Mouse (Mus musculus): ENCODE measurements around the gene Swt1. TPM values are rescaled to one million over a fixed set of nuclear protein-coding genes. Genes with fewer than 3 reads are reported as not detected.
"Not testable (repeated sequence)": the region's sequence is repeated elsewhere in the genome, so short reads cannot be mapped to it uniquely, and the experiment has no call there.

Gene Swt1
- polyA plus RNA-seq, 1 experiment from 2014 or later = 17.2 TPM

DNA sequence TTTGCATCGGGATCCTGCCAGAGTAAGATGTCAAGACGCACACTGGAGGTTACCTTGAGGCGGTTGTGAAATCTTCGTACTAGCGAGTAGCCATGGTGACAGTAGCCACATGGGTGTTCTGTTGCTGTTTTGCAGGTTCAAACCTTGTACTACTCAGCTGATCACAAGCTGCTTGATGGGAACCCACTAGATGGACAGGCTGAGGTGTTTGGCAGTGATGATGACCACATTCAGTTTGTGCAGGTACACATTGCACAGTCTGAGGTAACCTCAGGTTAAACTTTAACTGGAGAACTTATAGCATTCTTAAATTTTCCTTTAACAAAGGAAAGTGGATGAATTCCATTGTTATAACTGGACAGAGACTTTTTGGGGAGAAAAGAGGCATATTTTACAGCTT is 72.3 kb downstream of the Swt1 start:
- Histone ChIP-seq H3K9ac (replicated peaks) (no peak overlapping the region), H3K36me3 (replicated peaks; ENCODE audit: insufficient read depth, low read length) (peaks cover 90% of the 10 kb centered on the region), H3K4me2 (ENCODE audit: low read depth, low read length) (no peak overlapping the region), H3K4me3 (ENCODE audit: low read depth, low read length) (no peak overlapping the region), H3K4me1 (ENCODE audit: insufficient read depth) (no peaks in the 10 kb centered on the region), H3K27me3 (ENCODE audit: insufficient read depth, low read length) (no peaks in the 10 kb centered on the region), H3K27ac (ENCODE audit: low read depth) (no peak overlapping the region), H3K9me3 (ENCODE audit: low read length) (no peaks in the 10 kb centered on the region)
- WGBS (ENCODE audit: insufficient replicate concordance) = 71% methylated on average over 5 of the region's 5 CpGs
- TF ChIP-seq CTCF (IDR thresholded peaks at IDR 0.05; ENCODE audit: low read depth) (no peak), EP300 (IDR thresholded peaks at IDR 0.05; ENCODE audit: low read depth) (no peak)
- peak; percentile 34 for DNase-seq
- peak; percentile 90 for ATAC-seq

DNA sequence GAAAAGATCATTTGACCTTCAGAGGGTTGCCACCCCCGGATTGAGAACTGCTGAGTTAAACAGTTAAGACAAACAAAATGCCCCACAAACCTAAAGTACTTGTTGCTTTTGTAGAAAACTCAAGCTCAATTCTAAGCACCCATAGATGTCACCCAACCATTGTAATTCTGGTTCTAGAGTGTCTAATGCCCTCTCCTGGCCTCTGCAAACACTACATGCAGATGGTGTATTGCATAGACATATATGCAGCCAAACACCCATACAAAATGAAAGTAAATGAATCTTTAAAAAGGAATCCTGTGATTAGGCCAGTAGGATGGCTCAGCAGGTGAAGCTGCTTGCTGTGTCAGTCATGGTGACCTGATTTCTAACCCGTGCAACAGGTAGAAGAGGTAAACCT is 75.3 kb downstream of the Swt1 start:
- H3K4me2 ChIP-seq (ENCODE audit: low read depth, low read length) = no peak overlapping the region
- H3K9ac ChIP-seq (replicated peaks) = no peak overlapping the region
- H3K4me3 ChIP-seq (ENCODE audit: low read depth, low read length) = no peak overlapping the region
- ATAC-seq (peak; percentile 43; the same call in 1 of the 2 replicates), DNase-seq (no peak)
- H3K27ac ChIP-seq (ENCODE audit: low read depth) = no peak overlapping the region
- H3K36me3 ChIP-seq (replicated peaks; ENCODE audit: insufficient read depth, low read length) = peaks cover 78% of the 10 kb centered on the region
- 75% methylated on average over 2 of the region's 2 CpGs for WGBS (ENCODE audit: insufficient replicate concordance)
- no peak for TF ChIP-seq EP300 (IDR thresholded peaks at IDR 0.05; ENCODE audit: low read depth)
- peak; percentile 75 for TF ChIP-seq CTCF (IDR thresholded peaks at IDR 0.05; ENCODE audit: low read depth)
- no peaks in the 10 kb centered on the region for H3K9me3 ChIP-seq (ENCODE audit: low read length)
- no peaks in the 10 kb centered on the region for H3K27me3 ChIP-seq (ENCODE audit: insufficient read depth, low read length)
- peaks cover 7% of the 10 kb centered on the region for H3K4me1 ChIP-seq (ENCODE audit: insufficient read depth)

DNA sequence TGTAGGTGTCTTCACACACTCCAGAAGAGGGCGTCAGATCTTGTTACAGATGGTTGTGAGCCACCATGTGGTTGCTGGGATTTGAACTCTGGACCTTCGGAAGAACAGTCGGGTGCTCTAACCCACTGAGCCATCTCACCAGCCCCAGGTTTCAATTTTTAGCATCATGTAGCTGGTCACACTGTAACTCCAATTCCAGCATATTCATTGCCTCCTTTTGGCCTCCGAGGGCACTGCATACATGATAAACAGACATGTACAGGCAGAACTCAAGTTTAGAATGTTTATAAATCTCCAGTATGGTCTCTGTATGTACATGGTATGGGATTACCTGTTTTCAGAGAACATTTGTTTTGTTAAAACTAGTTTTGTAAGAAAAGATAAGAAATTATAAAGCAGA is 80.0 kb downstream of the Swt1 start:
- ATAC-seq; H3K4me3 ChIP-seq (ENCODE audit: low read depth, low read length); H3K4me2 ChIP-seq (ENCODE audit: low read depth, low read length); H3K9ac ChIP-seq (replicated peaks); DNase-seq; H3K27me3 ChIP-seq (ENCODE audit: insufficient read depth, low read length); H3K9me3 ChIP-seq (ENCODE audit: low read length); H3K27ac ChIP-seq (ENCODE audit: low read depth): not testable (repeated sequence)
- 63% methylated on average over 4 of the region's 4 CpGs for whole genome bisulfite sequencing (ENCODE audit: insufficient replicate concordance)
- peak; percentile 42 for TF ChIP-seq CTCF (IDR thresholded peaks at IDR 0.05; ENCODE audit: low read depth)
- peaks cover 40% of the 10 kb centered on the region for H3K36me3 ChIP-seq (replicated peaks; ENCODE audit: insufficient read depth, low read length)
- H3K4me1 ChIP-seq (ENCODE audit: insufficient read depth) = peaks cover 15% of the 10 kb centered on the region

DNA sequence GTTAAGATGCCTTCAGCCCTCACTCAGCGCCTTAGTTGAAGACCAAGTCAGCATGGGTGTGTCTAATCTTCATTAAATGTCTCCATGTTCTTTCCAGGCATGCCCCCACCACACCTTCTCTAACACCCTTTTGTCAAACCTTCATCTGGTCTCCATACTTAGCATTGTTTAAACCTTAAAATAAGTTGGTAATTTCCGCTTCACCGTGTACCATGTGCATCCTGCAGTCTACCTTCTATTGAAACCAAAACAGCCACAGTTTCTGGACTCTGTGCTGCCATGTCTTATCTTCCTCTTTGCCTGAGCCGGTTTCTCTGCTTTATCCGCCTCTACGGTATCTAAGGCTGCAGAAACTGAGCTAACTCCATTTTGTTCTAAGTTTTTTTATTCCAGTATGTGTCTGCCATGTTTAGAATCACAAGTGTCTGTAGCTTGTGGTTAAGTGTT is 81.6 kb downstream of the Swt1 start:
- H3K9ac ChIP-seq (replicated peaks) = peak overlapping the region; percentile 87
- H3K9me3 ChIP-seq (ENCODE audit: low read length) = no peaks in the 10 kb centered on the region
- no peaks in the 10 kb centered on the region for H3K27me3 ChIP-seq (ENCODE audit: insufficient read depth, low read length)
- H3K27ac ChIP-seq (ENCODE audit: low read depth) = peak overlapping the region; percentile 88
- ATAC-seq (no peak), DNase-seq (no peak)
- peak overlapping the region; percentile 91 for H3K4me3 ChIP-seq (ENCODE audit: low read depth, low read length)
- H3K36me3 ChIP-seq (replicated peaks; ENCODE audit: insufficient read depth, low read length) = peaks cover 26% of the 10 kb centered on the region
- TF ChIP-seq CTCF (IDR thresholded peaks at IDR 0.05; ENCODE audit: low read depth) = no peak
- TF ChIP-seq EP300 (IDR thresholded peaks at IDR 0.05; ENCODE audit: low read depth) = peak; percentile 74
- 10% methylated on average over 6 of the region's 6 CpGs for WGBS (ENCODE audit: insufficient replicate concordance)
- peak overlapping the region; percentile 94 for H3K4me2 ChIP-seq (ENCODE audit: low read depth, low read length)
- H3K4me1 ChIP-seq (ENCODE audit: insufficient read depth) = peaks cover 26% of the 10 kb centered on the region

DNA sequence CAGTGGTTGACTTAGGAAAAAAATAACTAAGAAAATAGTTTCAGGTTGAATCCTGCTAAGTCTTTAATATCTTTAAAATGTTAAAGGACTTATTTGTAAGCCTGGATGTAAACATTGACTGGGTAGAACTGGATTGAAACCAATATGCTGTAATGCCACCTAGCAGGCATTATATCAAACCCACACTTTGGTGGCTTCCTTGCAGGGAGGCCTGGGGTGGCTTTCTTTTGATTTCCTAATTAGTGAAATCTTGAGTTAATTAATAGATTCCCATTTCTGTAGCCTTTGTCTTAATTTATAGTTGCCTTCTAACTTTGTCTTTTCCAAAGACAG is 82.4 kb downstream of the Swt1 start:
- Histone ChIP-seq H3K27ac (ENCODE audit: low read depth) (peak overlapping the region; percentile 88), H3K9ac (replicated peaks) (peak overlapping the region; percentile 87), H3K9me3 (ENCODE audit: low read length) (no peaks in the 10 kb centered on the region), H3K4me3 (ENCODE audit: low read depth, low read length) (peak overlapping the region; percentile 91), H3K27me3 (ENCODE audit: insufficient read depth, low read length) (no peaks in the 10 kb centered on the region), H3K4me2 (ENCODE audit: low read depth, low read length) (peak overlapping the region; percentile 94), H3K36me3 (replicated peaks; ENCODE audit: insufficient read depth, low read length) (peaks cover 17% of the 10 kb centered on the region), H3K4me1 (ENCODE audit: insufficient read depth) (peaks cover 29% of the 10 kb centered on the region)
- no peak for ATAC-seq
- DNase-seq = no peak
- no peak for TF ChIP-seq CTCF (IDR thresholded peaks at IDR 0.05; ENCODE audit: low read depth)
- TF ChIP-seq EP300 (IDR thresholded peaks at IDR 0.05; ENCODE audit: low read depth) = no peak

DNA sequence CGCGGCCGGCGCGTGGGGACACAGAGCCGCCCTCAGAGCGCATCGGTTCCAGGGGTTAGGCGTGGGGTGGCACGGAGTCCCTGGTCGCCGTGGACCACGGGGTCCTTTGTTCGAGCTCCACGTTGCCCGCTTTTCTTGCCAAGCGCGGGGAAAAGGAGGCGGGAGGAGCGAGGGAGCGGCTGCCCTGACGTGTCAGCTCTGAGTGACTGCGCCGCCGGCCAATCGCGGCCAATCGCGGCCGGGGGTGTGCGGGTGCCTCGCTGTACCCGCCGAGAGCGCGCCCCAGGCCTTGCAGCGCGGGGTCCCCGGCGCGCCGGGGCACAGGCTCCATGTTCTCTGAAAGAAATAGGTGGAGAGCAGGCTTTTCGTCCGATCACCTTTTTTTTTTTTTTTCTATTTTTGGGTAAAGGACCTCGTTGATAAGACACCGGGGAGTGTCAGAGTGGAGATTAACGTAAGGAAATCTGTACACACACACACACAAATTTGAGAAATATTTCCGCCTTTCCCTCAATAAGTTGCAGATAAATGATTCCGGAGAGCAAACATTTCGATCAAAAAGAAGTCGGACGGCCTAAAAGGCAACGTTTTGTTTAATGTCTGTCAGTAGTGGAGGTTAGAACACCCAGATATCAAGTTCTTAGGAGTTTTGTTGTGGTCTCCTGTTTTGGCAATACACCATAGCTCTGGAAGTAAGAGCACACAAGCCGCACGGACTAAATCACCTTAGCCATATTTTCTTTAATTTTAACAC is 83.0 kb downstream of the Swt1 start:
- no peaks in the 10 kb centered on the region for H3K27me3 ChIP-seq (ENCODE audit: insufficient read depth, low read length)
- WGBS (ENCODE audit: insufficient replicate concordance) = under 1% methylated on average over 53 of the region's 55 CpGs
- H3K9me3 ChIP-seq (ENCODE audit: low read length) = no peaks in the 10 kb centered on the region
- H3K4me1 ChIP-seq (ENCODE audit: insufficient read depth) = peaks cover 33% of the 10 kb centered on the region
- peak overlapping the region; percentile 94 for H3K4me2 ChIP-seq (ENCODE audit: low read depth, low read length)
- peak overlapping the region; percentile 87 for H3K9ac ChIP-seq (replicated peaks)
- no peak for TF ChIP-seq CTCF (IDR thresholded peaks at IDR 0.05; ENCODE audit: low read depth)
- no peak for TF ChIP-seq EP300 (IDR thresholded peaks at IDR 0.05; ENCODE audit: low read depth)
- H3K27ac ChIP-seq (ENCODE audit: low read depth) = peak overlapping the region; percentile 88
- H3K36me3 ChIP-seq (replicated peaks; ENCODE audit: insufficient read depth, low read length) = peaks cover 12% of the 10 kb centered on the region
- peak; percentile 67 for ATAC-seq
- H3K4me3 ChIP-seq (ENCODE audit: low read depth, low read length) = peak overlapping the region; percentile 91
- peak; percentile 95 for DNase-seq
